Mouse (Mus musculus) brain, adult 2 months (tissue): Measurements from ENCODE around the gene Fbxo24.
A peak's percentile ranks its signal among the peaks of the same experiment; 100 is the strongest.

Experiments
- DNase-seq: peaks from one replicate; pipeline ENCODE4 v3.0.0; 2011; ENCODE audit warnings: low read depth, low spot score

Gene Fbxo24

DNA sequence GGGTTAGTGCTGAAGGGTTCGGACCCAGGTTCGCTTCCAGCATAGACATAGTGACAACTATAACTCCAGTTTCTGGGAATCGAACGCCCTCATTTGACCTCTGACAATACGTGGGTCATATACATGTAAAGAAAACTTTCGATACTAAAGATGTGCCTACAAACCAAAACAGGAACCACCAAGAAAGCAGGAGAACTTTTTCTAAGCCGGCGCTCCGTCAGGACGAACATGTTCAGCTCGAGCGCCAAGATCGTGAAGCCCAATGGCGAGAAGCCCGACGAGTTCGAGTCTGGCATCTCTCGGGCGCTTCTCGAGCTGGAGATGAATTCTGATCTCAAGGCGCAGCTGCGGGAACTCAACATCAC lies 27.5 kb downstream of the Fbxo24 start:
- no peak for DNase-seq

DNA sequence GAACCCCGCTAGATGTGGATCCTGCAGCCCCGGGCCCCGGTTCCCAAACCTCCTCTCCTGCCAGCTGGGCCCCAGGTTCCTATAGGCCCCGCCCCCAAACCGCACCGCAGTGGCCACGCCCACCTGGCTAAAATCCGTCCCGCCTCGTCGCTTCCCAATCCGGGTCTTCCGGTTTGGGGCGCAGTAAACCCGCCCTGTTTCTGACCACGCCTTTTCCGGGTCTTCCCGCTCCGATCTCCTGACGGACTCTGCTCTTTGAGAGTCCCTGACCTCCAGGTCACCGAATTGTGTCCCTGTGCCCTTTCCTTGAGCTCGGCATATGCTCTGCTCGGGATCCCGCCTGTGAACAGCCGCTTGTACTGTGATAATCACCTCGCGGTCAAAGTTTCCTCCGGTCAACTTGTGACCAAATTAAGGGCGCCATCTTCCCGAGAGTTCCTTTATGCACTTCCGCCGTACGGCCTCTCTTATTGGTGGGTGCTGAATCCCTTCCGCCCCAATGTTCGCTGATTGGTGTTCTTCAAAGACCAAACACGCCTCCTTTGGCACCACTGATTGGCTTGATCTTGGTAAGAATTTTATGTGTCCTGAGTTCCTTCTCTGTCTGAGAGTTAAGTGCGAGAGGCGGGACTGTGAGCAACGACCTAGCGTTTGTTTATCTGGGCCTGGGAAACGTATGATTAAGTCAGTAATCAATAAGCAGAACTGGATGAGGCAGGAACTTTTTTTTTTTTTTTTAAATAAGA lies 28.0 kb downstream of the Fbxo24 start, which contains the start of gene Mospd3:
Gene Mospd3 (minus strand): TSS at position 440 of the 746 bp plus-strand sequence.
- peak; percentile 100 for DNase-seq

DNA sequence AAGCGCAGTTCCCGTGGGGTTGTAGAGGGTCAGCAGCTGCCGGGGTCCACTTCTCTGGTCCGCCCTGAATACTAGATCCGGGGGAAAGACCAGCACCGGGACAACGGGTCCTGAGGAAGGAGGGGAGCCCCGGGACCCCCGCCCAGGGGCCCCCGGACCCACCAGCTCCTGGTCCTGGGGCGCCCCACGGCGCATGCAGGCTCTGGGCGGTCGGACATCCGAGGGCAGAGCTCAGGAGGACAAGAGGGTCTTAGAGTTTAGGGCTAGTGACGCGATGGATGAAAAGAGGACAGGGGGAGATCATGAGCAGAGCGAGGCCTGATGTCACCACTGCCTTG lies 28.6 kb downstream of the Fbxo24 start:
- no peak for DNase-seq

DNA sequence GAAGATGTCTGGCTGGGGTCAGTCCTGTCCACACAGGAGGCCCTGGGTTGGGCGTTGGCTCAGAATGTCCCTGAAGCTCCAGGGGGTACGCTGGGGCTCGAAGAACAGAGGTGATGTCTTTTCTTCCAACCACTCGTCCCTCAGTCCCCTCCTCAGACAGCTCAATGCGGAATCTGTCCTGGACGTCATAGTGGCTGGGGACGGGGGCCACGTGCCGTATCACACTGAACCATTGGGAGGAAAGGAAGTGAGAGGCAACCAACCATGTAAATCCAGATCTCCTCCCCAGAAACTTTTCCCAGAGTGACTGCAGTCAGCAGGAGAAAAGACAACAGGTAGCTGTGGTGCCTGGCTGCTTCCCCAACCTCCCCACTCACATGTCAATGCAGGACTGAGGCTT lies 29.2 kb downstream of the Fbxo24 start:
- peak; percentile 37 for DNase-seq

DNA sequence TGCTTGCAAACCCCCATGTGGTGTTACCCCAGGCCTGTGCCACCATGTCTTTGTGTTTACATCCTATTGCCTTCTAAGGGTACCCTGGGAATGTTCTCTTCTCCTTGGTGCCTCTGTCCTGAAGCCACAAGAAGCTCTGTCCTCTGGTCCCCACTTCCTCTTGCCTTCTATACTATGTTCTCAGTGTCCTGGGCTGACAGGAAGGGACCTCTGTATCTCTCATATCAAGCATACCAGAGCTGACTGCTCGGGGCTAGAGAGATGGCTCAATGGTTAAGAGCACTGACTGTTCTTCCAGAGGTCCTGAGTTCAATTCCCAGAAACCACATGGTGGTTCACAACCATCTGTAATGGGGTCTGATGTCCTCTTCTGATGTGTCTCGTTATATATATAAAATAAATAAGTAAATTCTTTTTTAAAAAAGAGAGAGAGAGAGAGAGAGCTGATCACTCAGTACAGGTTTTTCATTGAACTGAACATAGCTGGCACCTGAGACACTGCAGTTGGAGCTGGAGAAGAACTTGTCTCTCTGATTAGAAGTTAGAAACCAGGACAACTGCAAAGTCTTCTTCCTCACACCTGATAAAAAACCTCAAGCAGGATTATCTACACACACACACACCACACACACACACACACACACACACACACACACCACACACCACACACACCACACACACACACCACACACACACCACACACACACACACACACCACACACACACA lies 30.5 kb downstream of the Fbxo24 start:
- DNase-seq, result no peak

DNA sequence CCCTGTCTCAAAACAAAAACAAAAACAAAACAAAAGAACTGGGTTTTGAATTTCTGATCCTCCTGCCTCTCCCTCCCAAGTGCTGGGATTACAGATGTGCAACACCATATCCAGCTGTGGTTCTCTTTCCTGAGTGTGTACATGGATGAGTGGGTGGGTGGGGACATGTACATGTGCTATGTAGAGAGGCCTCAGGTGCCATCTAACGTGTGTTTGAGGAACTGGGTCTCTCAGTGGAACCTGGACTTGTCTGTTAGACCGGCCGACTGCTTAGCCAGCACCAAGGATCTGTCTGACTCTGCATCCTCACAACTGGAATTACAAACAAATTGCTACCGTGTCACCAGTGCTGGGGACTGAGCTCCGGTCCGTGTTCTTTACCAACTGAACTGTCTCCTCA lies 31.2 kb downstream of the Fbxo24 start:
- no peak for DNase-seq

DNA sequence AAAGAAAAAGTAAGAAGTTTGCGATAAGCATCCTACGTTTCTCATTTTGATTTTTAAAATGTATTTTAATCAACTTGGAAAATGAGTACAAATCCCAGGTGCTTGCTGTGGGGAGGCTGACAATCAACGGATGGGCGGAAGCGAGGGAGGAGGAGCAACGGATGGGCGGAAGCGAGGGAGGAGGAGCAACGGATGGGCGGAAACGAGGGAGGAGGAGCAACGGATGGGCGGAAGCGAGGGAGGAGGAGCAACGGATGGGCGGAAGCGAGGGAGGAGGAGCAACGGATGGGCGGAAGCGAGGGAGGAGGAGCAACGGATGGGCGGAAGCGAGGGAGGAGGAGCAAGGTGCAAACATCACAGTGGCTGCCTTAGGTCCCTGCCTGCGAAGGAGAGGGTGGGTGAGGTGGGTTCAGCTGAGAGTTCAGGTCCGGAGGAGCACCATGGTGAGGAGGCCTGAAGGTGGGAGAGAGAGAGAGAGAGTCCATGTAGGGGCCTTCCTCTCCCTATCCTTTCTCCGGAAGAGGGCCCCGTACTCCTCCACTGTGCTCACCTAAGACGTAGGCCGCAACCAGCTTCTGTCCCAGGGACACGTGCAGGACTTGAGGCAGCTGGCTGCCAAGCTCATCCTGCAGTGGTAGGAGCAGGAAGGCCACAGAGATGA lies 32.1 kb downstream of the Fbxo24 start:
- DNase-seq, result peak; percentile 41

DNA sequence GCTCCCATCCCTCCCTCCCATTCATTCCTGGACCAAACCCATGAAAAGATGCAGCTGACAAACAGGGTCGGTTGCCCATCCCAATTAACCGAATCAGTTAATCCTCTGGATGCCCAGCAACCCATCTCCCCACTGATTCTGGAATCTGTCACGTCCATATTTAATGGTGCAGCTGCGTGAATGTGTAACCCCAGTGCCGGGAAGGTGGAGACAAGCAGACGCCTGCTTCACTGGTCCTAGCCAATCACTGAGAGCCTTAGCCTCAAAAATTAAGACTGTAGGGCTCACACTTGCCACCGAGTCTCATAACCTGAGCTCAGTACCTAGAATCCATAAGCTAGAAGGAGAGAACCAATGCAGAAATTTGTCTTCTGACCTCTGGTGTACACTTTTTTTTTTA lies 32.9 kb downstream of the Fbxo24 start:
- no peak for DNase-seq

DNA sequence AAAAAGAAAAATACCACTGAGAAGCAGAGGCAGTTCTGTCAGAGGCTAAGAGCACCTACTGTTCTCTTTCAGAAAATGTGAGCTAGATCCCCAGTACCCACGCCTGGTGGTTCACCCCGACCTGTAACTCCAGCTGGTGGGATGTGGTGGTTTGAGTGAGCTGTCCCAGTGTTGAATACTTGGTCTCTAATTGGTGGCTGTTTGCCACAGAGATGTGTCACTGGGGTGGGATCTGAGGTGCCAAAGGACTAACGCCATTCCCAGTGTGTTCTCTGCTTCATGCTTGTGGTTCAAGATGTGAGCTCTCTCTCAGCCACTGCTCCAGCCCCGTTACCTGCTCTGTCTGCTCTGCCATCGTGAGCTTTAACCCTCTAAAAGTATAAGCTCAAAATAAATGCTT lies 38.3 kb downstream of the Fbxo24 start:
- no peak for DNase-seq

DNA sequence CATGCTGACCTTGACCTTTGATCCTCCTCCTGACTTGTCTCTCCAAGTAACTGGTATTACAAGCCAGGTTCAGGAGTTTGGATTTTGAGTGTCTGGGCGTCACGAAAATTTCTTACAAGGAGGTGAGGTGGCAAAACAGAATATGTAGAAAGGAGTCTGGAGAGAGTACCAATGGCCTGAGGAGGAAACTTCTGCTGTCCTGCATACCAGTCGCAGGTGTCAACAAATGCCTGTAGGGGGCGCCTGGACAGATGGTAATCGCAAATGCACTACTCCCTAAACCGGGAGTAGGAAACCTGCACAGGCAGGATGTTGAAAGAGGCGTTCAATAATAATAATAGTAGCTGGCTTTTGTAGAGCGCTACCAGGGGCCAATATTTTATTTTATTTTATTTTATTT lies 43.8 kb downstream of the Fbxo24 start:
- peak; percentile 85 for DNase-seq

DNA sequence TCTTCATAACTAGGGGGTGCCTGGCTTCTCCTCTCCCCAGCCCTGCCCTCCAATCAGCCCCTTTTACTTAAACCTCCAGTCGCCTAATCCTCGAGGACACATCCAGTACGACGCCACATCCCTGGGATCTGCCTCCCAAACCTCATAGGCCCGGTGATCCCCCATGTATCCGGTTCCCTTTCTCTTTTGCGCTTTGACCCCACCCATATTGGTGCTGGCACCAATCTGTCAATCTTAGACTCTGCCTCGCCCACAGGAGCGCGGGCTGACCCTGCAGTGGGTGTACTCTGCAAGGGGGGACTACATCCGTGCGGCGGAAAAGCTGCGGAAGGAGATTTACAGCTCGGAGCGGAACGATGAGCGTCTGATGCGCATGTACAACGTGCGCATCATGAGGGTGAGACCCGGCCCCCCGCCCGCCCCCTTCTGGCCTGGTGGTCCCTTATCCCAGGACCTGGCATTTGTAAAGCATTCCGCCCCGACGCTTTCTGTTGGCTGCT lies 45.1 kb downstream of the Fbxo24 start:
- DNase-seq, result peak; percentile 87

DNA sequence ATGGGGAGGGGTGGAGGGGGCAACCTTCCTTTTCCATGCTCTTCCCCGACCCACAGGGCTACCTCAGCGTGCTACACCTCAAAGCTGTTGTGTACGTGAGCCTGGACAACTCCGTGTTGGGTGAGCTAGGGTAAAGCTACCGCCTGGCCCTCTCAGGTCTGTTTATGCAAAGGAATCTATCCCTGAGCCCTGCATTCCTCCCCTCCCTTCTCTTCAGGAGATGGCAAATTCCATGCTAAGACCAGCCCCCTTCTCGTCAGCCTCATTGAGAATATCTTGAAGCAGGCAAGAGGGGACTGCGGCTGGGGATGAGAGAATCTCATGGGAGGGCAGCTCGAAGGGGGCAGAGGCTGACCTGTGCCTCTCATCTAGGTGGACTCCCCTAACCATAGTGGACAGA lies 46.1 kb downstream of the Fbxo24 start:
- DNase-seq, result no peak

DNA sequence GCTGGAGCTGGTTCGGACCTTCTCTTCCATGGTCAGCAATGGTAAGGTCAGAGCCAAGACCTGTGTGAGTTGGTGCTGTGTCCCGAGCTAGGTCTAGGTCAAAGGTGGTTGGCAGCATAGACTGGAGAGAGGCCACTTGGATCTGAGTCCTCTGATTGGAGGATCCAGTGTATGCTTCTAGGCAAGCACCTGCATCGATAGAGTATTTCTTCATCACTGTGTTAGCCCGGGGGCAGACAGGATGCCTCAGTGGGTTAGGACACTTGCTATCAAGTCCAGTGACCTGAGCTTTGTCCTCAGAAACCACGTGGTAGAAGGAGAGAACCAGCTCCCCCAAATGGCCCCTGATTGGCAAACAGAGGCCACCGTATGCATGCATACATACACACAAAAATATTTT lies 48.6 kb downstream of the Fbxo24 start:
- DNase-seq, result no peak

DNA sequence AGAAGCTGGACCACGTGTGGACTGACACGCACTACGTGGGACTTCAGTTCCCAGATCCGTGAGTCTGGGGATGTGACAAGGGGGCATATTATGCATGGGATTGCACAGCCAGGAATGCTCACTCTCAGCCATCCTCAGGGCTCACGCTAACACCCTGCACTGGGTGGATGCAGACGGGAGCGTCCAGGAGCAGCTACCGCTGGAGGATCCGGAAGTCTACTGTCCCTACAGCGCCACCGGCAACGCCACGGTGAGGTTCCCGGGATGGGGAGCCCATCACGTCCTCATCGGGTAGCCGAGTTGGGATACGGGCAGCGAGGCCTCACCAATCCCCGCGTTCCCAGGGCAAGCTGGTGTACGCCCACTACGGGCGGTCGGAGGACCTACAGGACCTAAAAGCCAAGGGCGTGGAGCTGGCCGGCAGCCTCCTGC lies 54.3 kb downstream of the Fbxo24 start:
- peak; percentile 89 for DNase-seq

DNA sequence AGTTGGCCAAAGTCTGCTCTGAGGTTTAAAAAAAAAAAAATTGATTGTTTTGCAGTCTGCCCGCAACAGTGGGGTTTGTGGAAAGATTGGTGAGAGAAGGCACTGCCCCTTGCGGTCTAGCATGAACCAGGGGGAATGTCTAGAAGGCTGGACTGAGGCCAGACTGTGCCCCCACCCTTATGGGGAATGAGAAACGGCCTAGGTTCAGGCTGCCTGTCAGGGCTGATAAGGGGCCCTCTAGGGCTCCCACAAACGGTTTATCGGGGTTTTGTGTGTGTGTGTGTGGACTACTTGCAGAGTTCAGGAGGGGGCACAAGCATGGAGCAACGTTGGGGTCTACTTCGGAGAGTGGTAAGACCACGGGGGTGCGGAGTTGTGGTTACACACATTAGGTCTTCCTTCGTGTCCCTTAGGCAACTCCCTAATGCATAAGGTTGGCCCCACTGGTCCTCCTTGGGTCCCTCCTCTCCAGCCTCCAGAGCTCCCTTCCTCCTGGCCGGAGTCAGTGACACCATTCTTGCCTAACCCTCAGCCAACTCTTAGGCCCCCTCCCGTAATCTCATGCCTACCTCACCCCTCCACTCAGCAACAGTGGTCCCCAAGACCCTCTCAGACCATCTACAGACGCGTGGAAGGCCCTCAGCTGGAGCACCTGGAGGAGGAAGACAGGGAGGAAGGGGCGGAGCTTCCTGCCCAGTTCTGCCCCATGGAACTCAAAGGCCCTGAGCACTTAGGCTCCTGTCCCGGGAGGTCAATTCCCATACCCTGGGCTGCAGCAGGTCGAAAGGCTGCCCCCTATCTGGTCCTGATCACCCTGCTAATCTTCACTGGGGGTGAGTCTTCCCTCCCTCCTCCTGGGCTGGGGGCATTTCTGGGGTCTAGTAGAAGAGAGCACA lies 57.9 kb downstream of the Fbxo24 start:
- DNase-seq, result no peak

DNA sequence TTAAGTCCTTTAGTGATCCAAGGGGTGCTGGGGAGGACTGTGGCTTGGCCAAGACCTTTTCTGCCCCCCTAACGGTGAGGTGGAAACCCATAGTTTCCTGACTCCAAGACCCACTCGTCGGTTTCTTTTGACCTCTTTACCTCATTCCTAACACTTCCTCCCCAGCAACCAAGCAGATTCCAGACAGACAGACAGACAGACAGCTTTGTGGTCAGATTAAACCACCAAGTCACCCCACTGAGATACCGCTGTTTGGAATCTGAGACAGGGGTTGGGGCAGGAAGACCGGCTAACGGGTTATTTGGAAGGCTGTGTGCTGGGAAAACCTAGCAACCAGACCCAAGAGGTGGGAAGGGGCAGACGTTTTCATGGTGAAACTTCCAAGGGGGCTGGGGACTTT lies 58.6 kb downstream of the Fbxo24 start:
- DNase-seq, result no peak

DNA sequence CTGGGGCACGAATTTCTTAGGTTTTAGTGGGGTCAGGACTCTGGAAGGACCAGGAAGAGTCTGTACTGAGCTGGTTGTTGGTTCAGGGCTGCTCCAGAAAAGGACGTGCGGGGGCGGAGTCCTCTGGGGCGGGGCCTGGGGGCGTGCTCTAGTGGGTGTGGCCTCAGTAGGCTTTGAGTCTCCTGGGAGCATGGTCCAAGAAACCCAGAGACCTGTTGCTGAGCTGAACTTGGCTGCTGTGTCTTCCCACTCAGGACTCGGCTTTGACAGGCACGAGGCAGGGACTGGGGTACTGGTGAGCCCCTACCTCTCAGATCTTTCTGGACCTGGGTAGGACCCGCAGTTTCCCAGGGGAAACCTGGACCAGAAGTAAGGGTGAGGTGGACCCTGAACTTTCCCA lies 59.1 kb downstream of the Fbxo24 start, which contains the start of gene Tfr2:
Gene Tfr2 (plus strand): TSS at position 176 of the 400 bp plus-strand sequence.
- DNase-seq, result peak; percentile 15

DNA sequence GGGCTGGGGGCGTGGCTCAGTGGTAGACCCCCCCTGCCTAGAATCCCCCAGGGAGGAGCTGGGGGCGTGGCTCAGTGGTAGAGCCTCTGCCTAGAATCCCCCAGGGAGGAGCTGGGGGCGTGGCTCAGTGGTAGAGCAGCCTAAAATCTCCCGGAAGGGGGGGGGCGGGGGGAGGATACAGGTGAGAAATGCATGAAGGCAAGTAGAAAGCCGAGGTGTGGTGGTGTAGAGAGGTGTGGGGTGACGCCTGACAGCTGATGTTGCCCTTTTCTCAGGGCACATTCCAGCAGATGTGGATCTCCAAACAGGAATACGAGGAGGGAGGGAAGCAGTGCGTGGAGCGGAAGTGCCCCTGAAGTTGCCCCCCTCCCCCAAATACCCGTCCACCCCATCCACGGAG lies 59.8 kb downstream of the Fbxo24 start:
- no peak for DNase-seq

DNA sequence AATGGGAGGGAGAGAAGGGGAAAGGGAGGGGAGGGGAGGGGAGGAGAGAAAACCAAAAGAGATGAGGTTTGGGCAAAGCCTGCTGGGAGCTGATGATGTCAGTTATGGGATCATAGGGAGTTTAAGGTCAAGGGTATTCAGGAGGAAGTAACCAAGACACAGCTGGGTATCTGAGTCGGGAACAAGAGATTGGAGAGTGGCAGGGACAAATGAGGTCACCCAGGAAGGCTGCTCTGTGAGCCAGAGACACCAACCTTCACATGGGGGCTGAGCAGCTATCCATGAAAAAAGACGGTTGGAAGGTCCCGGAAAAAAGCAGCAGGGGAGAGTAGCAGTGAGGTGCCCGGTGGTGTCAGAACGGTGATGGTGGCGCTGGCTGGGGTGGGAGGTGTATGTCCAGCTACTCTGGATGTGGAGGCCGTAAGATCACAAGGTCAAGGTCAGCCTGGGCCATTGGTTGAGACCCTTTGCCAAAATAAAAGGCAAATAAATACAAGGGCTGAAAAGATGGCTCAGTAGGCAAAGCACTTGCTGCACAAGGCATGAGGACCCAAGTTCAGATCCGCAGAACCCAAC lies 60.5 kb downstream of the Fbxo24 start:
- no peak for DNase-seq

DNA sequence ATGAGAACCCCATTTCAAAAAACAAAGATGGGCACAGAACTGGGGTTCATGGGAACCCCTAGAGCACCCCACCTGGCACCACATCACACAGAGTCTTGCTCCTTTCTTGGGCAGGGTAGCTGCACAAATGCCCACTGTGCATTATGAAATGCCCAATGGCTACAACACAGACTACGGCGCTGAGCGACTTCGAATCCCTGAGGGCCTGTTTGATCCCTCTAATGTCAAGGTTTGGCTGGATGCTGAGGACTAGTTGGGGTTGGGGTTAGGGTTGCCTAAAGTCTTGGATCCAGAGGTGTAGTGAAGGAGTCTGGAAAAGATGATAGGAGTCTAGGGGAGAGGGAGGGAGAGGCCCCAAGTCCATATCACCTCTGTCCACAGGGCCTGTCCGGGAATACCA lies 62.4 kb downstream of the Fbxo24 start:
- no peak for DNase-seq

DNA sequence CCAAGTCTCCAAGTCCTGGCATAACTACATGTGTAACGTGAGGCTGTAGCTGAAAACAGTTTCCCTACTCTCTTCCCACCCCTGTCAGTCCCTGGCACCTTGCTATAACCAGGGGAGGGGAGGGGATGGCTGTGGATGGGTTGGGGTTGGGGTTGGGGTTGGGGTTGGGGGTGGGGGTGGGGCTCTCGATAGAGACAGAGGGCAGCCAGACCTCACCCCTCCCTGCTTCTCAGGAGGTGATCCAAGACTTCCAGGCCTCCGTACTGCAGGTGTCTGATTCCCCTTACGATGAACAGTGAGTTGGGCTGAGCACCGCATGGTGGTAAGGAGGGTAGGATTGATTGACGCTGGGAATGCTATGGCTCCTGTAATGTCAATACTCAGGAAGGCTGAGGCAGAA lies 63.1 kb downstream of the Fbxo24 start:
- no peak for DNase-seq
